Mouse (Mus musculus) brain, adult 10 weeks (tissue): ENCODE measurements around the gene Pde6g. TPM values are rescaled to one million over a fixed set of nuclear protein-coding genes. Genes with fewer than 3 reads are reported as not detected.

Experiments used
- polyA plus RNA-seq: library from polyadenylated mRNA; stranded (reverse); fragments of 350-450 nt; fragmentation: Illumina TruSeq; extraction: RNeasy Lipid Tissue Mini Kit (QIAGEN cat#74804); gene quantifications from one replicate; pipeline ENCODE4 v1.2.3, GENCODE M21; 2015; ENCODE audit warnings: low read depth, low replicate concordance

The Pde6g gene
- polyA plus RNA-seq: not detected

GRCm38 (mm10) chr11:120453306-120453705 is at the start of gene Pde6g:
Gene Pde6g (minus strand): TSS chr11:120453500.

GRCm38 (mm10) chr11:120491317-120492023 is 38.2 kb upstream of the Pde6g start, which contains the start of gene Slc25a10:
Gene Slc25a10 (plus strand): TSS chr11:120491840.

GRCm38 (mm10) chr11:120484265-120484981 is 31.1 kb upstream of the Pde6g start, which contains the start of gene Mrpl12:
Gene Mrpl12 (plus strand): TSS chr11:120484613.

GRCm38 (mm10) chr11:120467051-120467735 is 13.9 kb upstream of the Pde6g start, which contains the start of gene Arl16:
Gene Arl16 (minus strand): TSS chr11:120467607.

DNA sequence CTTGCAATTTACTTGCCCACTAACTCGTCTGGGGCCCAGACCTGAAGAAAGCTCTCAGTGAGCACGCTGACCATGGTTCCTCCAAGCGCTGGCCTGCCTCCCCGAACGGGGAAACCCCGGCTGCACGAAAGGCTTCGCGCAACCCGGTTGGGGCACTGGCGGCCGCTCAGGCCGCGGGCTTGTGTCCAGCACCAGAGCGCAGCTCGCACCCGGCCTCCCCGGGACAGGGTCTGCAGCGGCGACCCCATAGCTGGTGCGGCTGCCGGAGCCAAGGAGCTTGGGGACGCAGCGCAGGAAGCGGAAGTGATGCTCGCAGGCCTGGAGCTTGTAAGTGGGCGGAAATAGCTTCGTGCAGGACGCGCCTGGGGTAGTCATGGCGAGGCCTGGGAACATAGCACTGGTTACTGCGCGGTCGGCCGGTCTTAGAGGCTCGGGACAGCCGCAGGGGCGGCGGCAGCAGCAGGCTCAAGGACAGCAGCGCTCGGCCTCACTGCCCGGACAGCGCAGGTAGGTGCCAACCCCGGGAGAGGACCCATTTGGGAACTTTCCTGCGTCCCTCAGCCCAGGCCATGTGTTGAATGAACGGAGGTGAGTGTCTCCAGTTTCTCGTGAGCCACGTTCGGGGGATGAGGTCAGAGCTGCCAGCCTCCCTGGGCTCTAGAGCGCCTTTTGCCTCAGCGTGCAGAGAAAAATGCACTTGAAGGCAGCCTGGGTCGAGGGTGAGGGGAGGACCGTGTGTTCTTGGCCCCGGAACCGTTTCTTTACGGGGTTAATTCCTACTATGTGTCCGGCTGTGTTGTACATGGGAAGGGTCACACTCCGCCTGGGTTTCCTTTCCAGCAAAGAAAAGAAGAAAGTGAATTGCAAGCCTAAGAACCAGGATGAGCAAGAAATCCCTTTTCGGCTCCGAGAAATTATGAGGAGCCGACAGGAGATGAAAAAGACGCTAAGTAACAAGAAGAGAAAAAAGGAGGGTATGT is 4.8 kb upstream of the Pde6g start, which contains the start of the genes Oxld1 and Ccdc137:
Gene Oxld1, minus strand, starts transcription at position 297 of the 980 bp plus-strand sequence.
Gene Ccdc137, plus strand, starts transcription at position 344 of the 980 bp plus-strand sequence.

DNA sequence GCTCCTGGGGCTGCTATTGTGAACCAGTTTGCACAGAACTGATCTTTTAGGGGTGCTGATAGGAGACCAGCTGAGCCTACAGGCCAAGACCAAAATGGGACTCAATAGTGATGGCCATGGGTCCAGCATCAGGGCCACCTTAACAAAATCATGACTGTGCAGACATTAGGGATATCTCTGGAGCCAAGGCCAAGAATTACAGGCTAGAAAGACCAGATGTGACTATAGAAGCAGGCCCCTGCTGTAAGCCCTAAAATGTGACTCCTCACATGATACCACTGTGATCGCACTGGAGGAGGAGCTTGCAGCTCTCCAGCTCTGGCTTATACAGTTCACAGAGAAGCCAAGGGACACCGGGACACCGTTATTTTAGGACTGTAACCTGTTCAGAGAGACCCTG is 11.0 kb downstream of the Pde6g start, which contains the start of gene Tspan10:
Gene Tspan10, plus strand, starts transcription at position 301 of the 400 bp plus-strand sequence.

DNA sequence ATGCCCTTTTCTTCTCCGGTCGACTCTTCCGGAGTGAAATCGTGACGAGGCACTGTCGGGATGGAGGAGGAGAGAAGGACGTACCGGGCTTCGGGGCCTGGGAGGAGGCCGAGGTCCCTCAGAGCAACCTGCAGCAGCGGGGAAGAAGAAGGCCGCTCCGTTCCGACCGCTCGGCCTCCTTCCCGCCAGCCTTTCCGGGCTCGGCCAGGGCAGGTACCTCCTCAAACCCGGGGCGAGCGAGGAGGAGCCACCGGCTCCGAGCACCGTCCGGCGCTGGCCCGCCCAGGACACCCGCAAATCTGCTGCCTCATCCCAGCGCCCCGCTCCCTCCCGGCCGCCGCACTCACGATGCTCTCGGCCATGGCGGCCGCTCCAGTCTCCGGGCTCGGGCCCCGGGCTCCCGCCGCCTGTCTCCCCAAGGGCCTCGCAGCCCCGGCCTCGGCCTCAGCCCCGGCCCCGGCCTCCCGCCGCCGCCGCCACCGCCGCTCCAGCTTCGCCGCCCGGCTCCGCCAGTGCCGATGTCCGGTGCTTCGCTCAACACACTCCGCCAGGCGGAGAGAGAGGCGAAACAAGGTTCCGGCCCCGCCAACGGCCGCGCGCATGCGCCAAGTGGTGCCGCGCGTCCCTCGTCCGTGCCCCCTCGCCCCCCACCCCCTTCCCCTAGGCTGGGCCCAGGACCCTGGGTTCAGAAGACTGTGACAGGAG is 16.0 kb downstream of the Pde6g start, which contains the start of gene Nploc4:
Gene Nploc4, minus strand, starts transcription at position 557 of the 705 bp plus-strand sequence.

Other genes starting within 250 kb of the Pde6g start
- gene Bahcc1, start 220.6 kb downstream of the Pde6g start, polyA plus RNA-seq: 9.7 TPM
- gene Actg1, start 105.0 kb downstream of the Pde6g start, polyA plus RNA-seq: 1,148 TPM
- gene Fscn2, start 92.0 kb downstream of the Pde6g start, polyA plus RNA-seq: not detected
- gene Faap100, start 74.7 kb downstream of the Pde6g start, polyA plus RNA-seq: 8.7 TPM
- gene Nploc4, start 15.8 kb downstream of the Pde6g start, polyA plus RNA-seq: 40.8 TPM
- gene Tspan10, start 10.9 kb downstream of the Pde6g start, polyA plus RNA-seq: not detected
- 16.1 TPM for gene Oxld1, start 4.6 kb upstream of the Pde6g start, polyA plus RNA-seq
- gene Ccdc137, start 4.6 kb upstream of the Pde6g start, polyA plus RNA-seq: 28.0 TPM
- 53.0 TPM for gene Arl16, start 14.1 kb upstream of the Pde6g start, polyA plus RNA-seq
- gene Mrpl12, start 31.1 kb upstream of the Pde6g start, polyA plus RNA-seq: 132 TPM
- 16.9 TPM for gene Slc25a10, start 38.3 kb upstream of the Pde6g start, polyA plus RNA-seq
- gene Gcgr, start 77.2 kb upstream of the Pde6g start, polyA plus RNA-seq: not detected
- gene Mcrip1, start 96.2 kb upstream of the Pde6g start, polyA plus RNA-seq: 153 TPM
- not detected for gene Ppp1r27, start 97.6 kb upstream of the Pde6g start, polyA plus RNA-seq
- gene P4hb, start 119.8 kb upstream of the Pde6g start, polyA plus RNA-seq: 124 TPM
- 289 TPM for gene Arhgdia, start 128.1 kb upstream of the Pde6g start, polyA plus RNA-seq
- 25.6 TPM for gene Alyref, start 144.9 kb upstream of the Pde6g start, polyA plus RNA-seq
- gene Anapc11, start 144.9 kb upstream of the Pde6g start, polyA plus RNA-seq: 98.4 TPM
- not detected for gene Npb, start 155.0 kb upstream of the Pde6g start, polyA plus RNA-seq
- 141 TPM for gene Pcyt2, start 164.4 kb upstream of the Pde6g start, polyA plus RNA-seq
- 53.0 TPM for gene Sirt7, start 171.7 kb upstream of the Pde6g start, polyA plus RNA-seq
- gene Mafg, start 180.1 kb upstream of the Pde6g start, polyA plus RNA-seq: 55.3 TPM
- gene Pycr1, start 190.3 kb upstream of the Pde6g start, polyA plus RNA-seq: 4.5 TPM
- 7.1 TPM for gene Myadml2, start 194.7 kb upstream of the Pde6g start, polyA plus RNA-seq
- gene Notum, start 207.7 kb upstream of the Pde6g start, polyA plus RNA-seq: 3.2 TPM
- gene Aspscr1, start 219.5 kb upstream of the Pde6g start, polyA plus RNA-seq: 41.6 TPM